Mouse (Mus musculus) MEL (cell line): ENCODE measurements around the gene Gm3404. TPM values are rescaled to one million over a fixed set of nuclear protein-coding genes. Genes with fewer than 3 reads are reported as not detected.
A peak's percentile ranks its signal among the peaks of the same experiment; 100 is the strongest.
"Not testable (repeated sequence)": the region's sequence is repeated elsewhere in the genome, so short reads cannot be mapped to it uniquely, and the experiment has no call there.

Experiments
- DNase-seq: peaks from one replicate; pipeline ENCODE4 v3.0.0; 2011; ENCODE audit warnings: low read depth, low spot score
- H3K27ac ChIP-seq: 2 replicates; pipeline ENCODE4 v1.5.1; 2012; ENCODE audit warnings: low read depth, mild to moderate bottlenecking, control low read depth, low read length, moderate library complexity; ENCODE audit not compliant: control insufficient read depth
- H3K27me3 ChIP-seq, 2 experiments: fragments of 150-350 bp in 1 of 2; sonication (generic) in 1 of 2; 2 replicates each; pipeline ENCODE4 v1.6.1; 2012; ENCODE audit warnings: low read length in 2 of 2, mild to moderate bottlenecking in 2 of 2, improper control_type of control experiment in 1 of 2, moderate library complexity in 1 of 2; ENCODE audit not compliant: insufficient read depth in 2 of 2, control insufficient read depth in 1 of 2
- H3K36me3 ChIP-seq, 2 experiments: 2 replicates each; pipeline ENCODE4 v1.6.1; 2012 to 2014; ENCODE audit warnings: low read length in 2 of 2, improper control_type of control experiment in 1 of 2, inconsistent platforms in 1 of 2, mild to moderate bottlenecking in 1 of 2; ENCODE audit not compliant: insufficient read depth in 2 of 2, control insufficient read depth in 1 of 2
- H3K4me1 ChIP-seq, 2 experiments: fragments of 150-350 bp in 1 of 2; sonication (generic) in 1 of 2; 2 replicates each; pipeline ENCODE4 v1.6.1; 2012; ENCODE audit warnings: low read length in 2 of 2, improper control_type of control experiment in 1 of 2, mild to moderate bottlenecking in 1 of 2; ENCODE audit not compliant: insufficient read depth in 2 of 2, control insufficient read depth in 1 of 2
- H3K4me3 ChIP-seq, 2 experiments: fragments of 150-350 bp in 1 of 2; sonication (generic) in 1 of 2; 2 replicates each; pipeline ENCODE4 v1.5.1; 2012; ENCODE audit warnings: low read depth in 2 of 2, low read length in 2 of 2, mild to moderate bottlenecking in 2 of 2, moderate library complexity in 2 of 2, control low read depth in 1 of 2, improper control_type of control experiment in 1 of 2; ENCODE audit not compliant: control insufficient read depth in 1 of 2, insufficient read depth in 1 of 2
- H3K79me2 ChIP-seq: 2 replicates; pipeline ENCODE4 v1.6.1; 2012; ENCODE audit warnings: mild to moderate bottlenecking, low read length, moderate library complexity; ENCODE audit not compliant: control insufficient read depth, poor library complexity, insufficient read depth
- H3K9ac ChIP-seq: 2 replicates; pipeline ENCODE4 v1.6.1; 2012; ENCODE audit warnings: low read depth, mild to moderate bottlenecking, control low read depth, low read length, moderate library complexity; ENCODE audit not compliant: control insufficient read depth, poor library complexity, severe bottlenecking
- H3K9me3 ChIP-seq: fragments of 150-350 bp; sonication (generic); replicated peaks from 2 replicates; pipeline ENCODE4 v1.6.1; 2012; ENCODE audit warnings: mild to moderate bottlenecking, low read length, improper control_type of control experiment, moderate library complexity; ENCODE audit not compliant: insufficient read depth
- CTCF ChIP-seq, 3 experiments: IDR thresholded peaks in 2 of 3; conservative IDR thresholded peaks in 1 of 3; 2 replicates each; pipeline ENCODE4 v1.5.1; 2011 to 2012; ENCODE audit warnings: low read length in 3 of 3, low read depth in 2 of 3, mild to moderate bottlenecking in 2 of 3, improper control_type of control experiment in 1 of 3, inconsistent platforms in 1 of 3, mixed read lengths in 1 of 3, moderate library complexity in 1 of 3; ENCODE audit not compliant: control insufficient read depth in 1 of 3, insufficient read depth in 1 of 3, poor library complexity in 1 of 3, severe bottlenecking in 1 of 3
- POLR2AphosphoS2 ChIP-seq: IDR thresholded peaks from 2 replicates; pipeline ENCODE4 v1.6.1; 2011; ENCODE audit warnings: low read length, improper control_type of control experiment
- POLR2AphosphoS5 ChIP-seq: IDR thresholded peaks from 2 replicates; pipeline ENCODE4 v1.6.1; 2012; ENCODE audit warnings: low read depth, borderline replicate concordance, mild to moderate bottlenecking, inconsistent platforms, low read length, moderate library complexity, mixed read lengths
- RAD21 ChIP-seq: IDR thresholded peaks from 2 replicates; pipeline ENCODE4 v1.6.1; 2011; ENCODE audit warnings: mild to moderate bottlenecking, low read depth, low read length, improper control_type of control experiment
- SIN3A ChIP-seq: IDR thresholded peaks from 2 replicates; pipeline ENCODE4 v1.6.1; 2012; ENCODE audit warnings: low read length, improper control_type of control experiment, inconsistent platforms
- SMC3 ChIP-seq: IDR thresholded peaks from 2 replicates; pipeline ENCODE4 v1.6.1; 2011; ENCODE audit warnings: low read depth, low read length, improper control_type of control experiment
- TBP ChIP-seq: IDR thresholded peaks from 2 replicates; pipeline ENCODE4 v1.8.0; 2011; ENCODE audit warnings: low read depth, low read length, improper control_type of control experiment
- TCF12 ChIP-seq: IDR thresholded peaks from 2 replicates; pipeline ENCODE4 v1.6.1; 2014; ENCODE audit warnings: low read depth, mild to moderate bottlenecking, inconsistent platforms, low read length, improper control_type of control experiment, moderate library complexity
- UBTF ChIP-seq: IDR thresholded peaks from 2 replicates; pipeline ENCODE4 v1.6.1; 2012; ENCODE audit warnings: low read depth, mild to moderate bottlenecking, inconsistent platforms, low read length, improper control_type of control experiment, moderate library complexity, borderline replicate concordance; ENCODE audit not compliant: insufficient read depth
- polyA plus RNA-seq, 2 experiments: library from polyadenylated mRNA; stranded (reverse) in 1 of 2; unstranded in 1 of 2; fragments of >175 nt in 1 of 2; fragments of >200 nt in 1 of 2; gene quantifications; 2 replicates each; pipeline versions ENCODE4 v1.2.1 to v1.2.4; 2012; ENCODE audit warnings: low replicate concordance in 2 of 2, low read depth in 1 of 2; ENCODE audit not compliant: insufficient read length in 2 of 2, insufficient read depth in 1 of 2, missing spikeins in 1 of 2
- total RNA-seq: library from RNA; depleted of rRNA; stranded (reverse); fragments of 300-350 nt; gene quantifications from 2 replicates; pipeline ENCODE4 v1.2.3, GENCODE M21; 2012

The Gm3404 gene
- total and polyA plus RNA-seq, 3 experiments = not detected

DNA sequence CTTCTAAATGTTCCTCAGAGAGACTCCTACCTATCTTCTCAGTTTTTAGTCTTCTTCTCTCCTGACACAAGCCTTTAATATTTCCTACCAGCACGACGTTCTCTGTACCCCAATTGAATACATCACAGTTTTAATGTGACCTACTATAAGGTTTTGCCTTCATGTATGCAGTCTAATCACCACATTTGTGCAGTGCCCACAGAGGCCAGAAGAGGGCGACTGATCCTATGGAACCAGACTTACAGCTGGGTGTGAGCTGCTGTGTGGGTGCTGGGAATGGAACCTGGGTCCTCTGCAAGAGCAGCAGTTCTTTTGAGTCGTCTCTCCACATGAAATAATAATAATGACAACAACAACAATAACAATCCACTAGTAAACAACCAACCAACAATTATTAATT, 41.5 kb downstream of the Gm3404 start:
- TF ChIP-seq UBTF (no peak), TBP (no peak), RAD21 (peak; percentile 6; the same call in 1 of the 2 replicates), CTCF (IDR thresholded peaks at IDR 0.05 in 2 of 3, conservative IDR thresholded peaks at IDR 0.05 in 1 of 3; ENCODE audit: control insufficient read depth in 1 of 3, insufficient read depth in 1 of 3, low read depth in 2 of 3, low read length in 3 of 3, poor library complexity in 1 of 3, severe bottlenecking in 1 of 3) (peak; percentile 45 to 57 (median 50)), SIN3A (no peak), SMC3 (peak; percentile 26; the same call in 1 of the 2 replicates), POLR2AphosphoS2 (no peak), POLR2AphosphoS5 (no peak), TCF12 (no peak)
- no peaks in the 10 kb centered on the region for H3K9me3 ChIP-seq
- no peaks in the 10 kb centered on the region for H3K27me3 ChIP-seq
- no peak overlapping the region for H3K9ac ChIP-seq
- no peaks in the 10 kb centered on the region for H3K79me2 ChIP-seq
- H3K27ac ChIP-seq = no peak overlapping the region
- H3K36me3 ChIP-seq = no peaks in the 10 kb centered on the region
- peak; percentile 53 for DNase-seq
- no peaks in the 10 kb centered on the region for H3K4me1 ChIP-seq
- H3K4me3 ChIP-seq = no peak overlapping the region

DNA sequence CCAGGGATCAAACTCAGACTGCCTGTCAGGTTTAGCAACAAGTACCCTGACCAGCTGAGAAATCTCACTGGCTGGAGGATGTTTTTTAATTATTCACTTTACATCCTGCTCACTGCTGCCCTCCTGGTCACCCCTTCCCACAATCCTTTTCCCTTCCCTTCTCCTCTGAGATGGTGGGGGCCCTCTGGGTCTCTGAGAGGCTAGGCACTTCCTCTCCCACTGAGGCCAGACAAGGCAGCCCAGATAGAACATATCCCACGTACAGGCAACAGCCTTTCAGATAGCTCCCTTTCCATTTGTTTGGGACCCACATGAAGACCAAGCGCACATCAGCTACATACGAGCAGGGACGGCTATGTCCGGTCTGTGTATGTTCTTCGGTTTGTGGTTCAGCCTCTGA, 44.6 kb downstream of the Gm3404 start:
- H3K4me3 ChIP-seq, H3K4me1 ChIP-seq, H3K36me3 ChIP-seq, H3K79me2 ChIP-seq, H3K9me3 ChIP-seq, H3K27me3 ChIP-seq, H3K9ac ChIP-seq, DNase-seq, H3K27ac ChIP-seq: not testable (repeated sequence)

DNA sequence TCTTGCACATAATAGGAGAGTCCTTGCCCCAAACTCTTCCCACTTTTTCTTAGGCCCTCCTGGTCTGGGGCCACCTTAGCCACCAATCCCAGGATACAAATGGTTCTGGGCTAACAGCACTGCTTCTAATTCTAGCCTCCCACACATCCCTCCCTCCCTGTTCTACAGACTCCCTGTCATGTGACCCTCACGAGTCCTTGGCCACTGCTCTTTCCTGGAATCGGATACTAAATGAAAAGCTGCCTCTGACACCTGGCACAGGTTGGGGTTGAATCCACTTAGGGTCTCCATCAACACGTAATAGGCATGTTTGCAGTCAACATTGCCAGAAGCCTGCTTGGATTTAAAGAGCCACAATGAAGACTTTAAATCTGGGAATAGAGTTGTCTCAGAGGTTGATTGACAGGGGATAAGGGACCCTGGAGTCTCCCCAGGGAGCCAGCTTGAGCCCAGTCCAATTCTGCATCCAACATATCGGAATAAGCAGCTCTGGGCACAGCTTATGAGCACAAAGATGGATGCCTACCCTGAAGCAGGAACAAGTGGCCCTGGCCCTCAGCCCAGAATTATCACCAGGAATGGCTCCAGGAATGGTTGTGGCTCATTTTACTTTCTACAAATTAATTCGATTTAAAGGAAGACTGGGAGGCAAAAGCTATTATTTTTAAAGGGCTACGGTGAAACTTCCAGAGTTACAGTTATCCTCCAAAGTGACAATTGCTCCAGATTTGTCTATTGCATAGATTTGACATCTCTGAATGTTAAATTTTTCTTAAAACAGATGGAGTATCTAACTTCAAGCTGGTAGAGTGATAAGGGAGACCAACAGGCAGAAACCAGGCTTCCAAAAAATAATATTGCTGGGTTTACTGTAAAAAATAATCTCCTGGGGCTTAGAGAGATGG, 46.5 kb downstream of the Gm3404 start:
- not testable (repeated sequence) for H3K4me3 ChIP-seq, H3K4me1 ChIP-seq, H3K9me3 ChIP-seq, H3K36me3 ChIP-seq, H3K27me3 ChIP-seq, H3K9ac ChIP-seq, H3K79me2 ChIP-seq, DNase-seq, H3K27ac ChIP-seq

DNA sequence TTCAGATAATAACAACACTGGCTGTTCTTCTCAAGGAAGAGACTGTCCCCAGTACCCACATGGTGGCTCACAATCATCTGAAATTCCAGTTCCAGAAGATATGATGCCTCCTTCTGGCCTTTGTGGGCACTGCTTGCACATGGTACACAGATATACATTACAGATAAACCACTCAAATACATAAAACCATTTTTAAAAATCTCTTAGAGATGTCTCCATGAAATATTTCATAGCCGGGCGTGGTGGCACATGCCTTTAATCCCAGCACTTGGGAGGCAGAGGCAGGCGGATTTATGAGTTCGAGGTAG, 47.1 kb downstream of the Gm3404 start:
- H3K36me3 ChIP-seq, H3K4me1 ChIP-seq, H3K27ac ChIP-seq, H3K27me3 ChIP-seq, DNase-seq, H3K79me2 ChIP-seq, H3K9ac ChIP-seq, H3K4me3 ChIP-seq, H3K9me3 ChIP-seq: not testable (repeated sequence)
